In genomic region chr8:92029954-92030353, GRCm38 (mm10) we compare ENCODE assay signal across 24 mouse cellular contexts.
A peak's percentile ranks its signal among the peaks of the same experiment; 100 is the strongest.
DNase-seq lines count a peak whose midpoint lies in the region; ATAC-seq and TF ChIP-seq lines count a peak whose summit lies in the region.
"Had no signal": no experiment of that assay in that cellular context is flagged by ENCODE, and none has a peak within 500 bp of the region (broad histone marks: within the 10 kb centered on the region; RNA-seq: fewer than 3 reads in every experiment).

No protein-coding gene starts in this region.

- 0 out of 2 replicates have a peak overlapping the region, but pooled peaks have one; percentile 30 for H3K9ac ChIP-seq in forebrain, embryonic 13.5 days
- H3K9ac ChIP-seq in forebrain, embryonic 16.5 days (replicated peaks; ENCODE audit: low read depth, low read length), result no peak overlapping the region
- H3K9ac ChIP-seq in neural tube, embryonic 14.5 days (replicated peaks; ENCODE audit: low read depth, low read length), result no peak overlapping the region
- no peak overlapping the region for H3K9ac ChIP-seq in hindbrain, embryonic 16.5 days (ENCODE audit: low read depth, low read length)
- no peak overlapping the region for H3K9ac ChIP-seq in midbrain, postnatal 0 days (replicated peaks; ENCODE audit: low read length, poor library complexity, severe bottlenecking)
- H3K9ac ChIP-seq: embryonic facial prominence, embryonic 15.5 days; heart, embryonic 15.5 days; limb, embryonic 13.5 days; liver, embryonic 12.5 days; lung, embryonic 15.5 days had no signal

- no peaks in the 10 kb centered on the region for H3K36me3 ChIP-seq in forebrain, embryonic 13.5 days (ENCODE audit: poor library complexity, severe bottlenecking)
- no peaks in the 10 kb centered on the region for H3K36me3 ChIP-seq in forebrain, embryonic 16.5 days (ENCODE audit: control insufficient read depth, insufficient read depth)
- no peaks in the 10 kb centered on the region for H3K36me3 ChIP-seq in neural tube, embryonic 14.5 days (ENCODE audit: control insufficient read depth, insufficient read depth, low read length)
- no peaks in the 10 kb centered on the region for H3K36me3 ChIP-seq in hindbrain, embryonic 16.5 days (ENCODE audit: control insufficient read depth, insufficient read depth, low read length)
- no peaks in the 10 kb centered on the region for H3K36me3 ChIP-seq in midbrain, postnatal 0 days (ENCODE audit: insufficient read depth, low read length)
- H3K36me3 ChIP-seq: embryonic facial prominence, embryonic 15.5 days; heart, embryonic 15.5 days; limb, embryonic 13.5 days; liver, embryonic 12.5 days; lung, embryonic 15.5 days had no signal

- H3K4me2 ChIP-seq in forebrain, embryonic 13.5 days, result no peak overlapping the region
- H3K4me2 ChIP-seq in forebrain, embryonic 16.5 days (ENCODE audit: low read length), result no peak overlapping the region
- H3K4me2 ChIP-seq in neural tube, embryonic 14.5 days (ENCODE audit: low read depth, low read length), result no peak overlapping the region
- 0 out of 2 replicates have a peak overlapping the region, but pooled peaks have one; percentile 6 for H3K4me2 ChIP-seq in hindbrain, embryonic 16.5 days (ENCODE audit: low read length)
- H3K4me2 ChIP-seq in midbrain, postnatal 0 days (ENCODE audit: low read depth, low read length, poor library complexity, severe bottlenecking), result no peak overlapping the region
- H3K4me2 ChIP-seq: embryonic facial prominence, embryonic 15.5 days; heart, embryonic 15.5 days; limb, embryonic 13.5 days; liver, embryonic 12.5 days; lung, embryonic 15.5 days had no signal

- DNase-seq in neural tube, embryonic 10.5 days (ENCODE audit: extremely low spot score, low spot score), result no peak
- peak; percentile 31 for DNase-seq in midbrain, postnatal 0 days (ENCODE audit: low spot score)
- DNase-seq in left cerebral cortex, adult 8-10 months (ENCODE audit: low spot score in 2 of 2), result no peak
- DNase-seq in frontal cortex, postnatal 10 days (ENCODE audit: low spot score in 2 of 2), result no peak
- DNase-seq: adrenal gland, postnatal 36 days; cerebellum, adult 18-20 months; cerebellum, postnatal 25 days; heart, postnatal 36 days; kidney, adult 8-10 months; kidney, postnatal 10 days; lung, postnatal 36 days; thymus, adult 2 months; thymus, postnatal 4 days had no signal

- no peaks in the 10 kb centered on the region for H3K9me3 ChIP-seq in forebrain, embryonic 13.5 days (replicated peaks)
- H3K9me3 ChIP-seq in forebrain, embryonic 16.5 days (ENCODE audit: control insufficient read depth, low read length), result no peaks in the 10 kb centered on the region
- no peaks in the 10 kb centered on the region for H3K9me3 ChIP-seq in neural tube, embryonic 14.5 days (ENCODE audit: control insufficient read depth, low read length)
- H3K9me3 ChIP-seq in hindbrain, embryonic 16.5 days (ENCODE audit: control insufficient read depth, low read length), result no peaks in the 10 kb centered on the region
- H3K9me3 ChIP-seq in midbrain, postnatal 0 days (ENCODE audit: low read length), result no peaks in the 10 kb centered on the region
- H3K9me3 ChIP-seq: embryonic facial prominence, embryonic 15.5 days; heart, embryonic 15.5 days; limb, embryonic 13.5 days; liver, embryonic 12.5 days; lung, embryonic 15.5 days had no signal

- 26% methylated on average over 9 of the region's 9 CpGs for WGBS in forebrain, embryonic 13.5 days
- WGBS in forebrain, embryonic 16.5 days, result 17% methylated on average over 9 of the region's 9 CpGs
- 26% methylated on average over 9 of the region's 9 CpGs for WGBS in neural tube, embryonic 14.5 days
- WGBS in hindbrain, embryonic 16.5 days, result 24% methylated on average over 9 of the region's 9 CpGs
- 24% methylated on average over 9 of the region's 9 CpGs for WGBS in midbrain, postnatal 0 days

- H3K27ac ChIP-seq in forebrain, embryonic 13.5 days, result peak overlapping the region; percentile 14; the same call in 1 of the 2 replicates
- no peak overlapping the region for H3K27ac ChIP-seq in forebrain, embryonic 16.5 days (ENCODE audit: low read length)
- H3K27ac ChIP-seq in neural tube, embryonic 14.5 days (ENCODE audit: low read depth, low read length), result peak overlapping the region; percentile 10; the same call in 1 of the 2 replicates
- no peak overlapping the region for H3K27ac ChIP-seq in hindbrain, embryonic 16.5 days (ENCODE audit: low read depth, low read length)
- H3K27ac ChIP-seq in midbrain, postnatal 0 days (ENCODE audit: low read depth, low read length), result no peak overlapping the region
- H3K27ac ChIP-seq: embryonic facial prominence, embryonic 15.5 days; heart, embryonic 15.5 days; limb, embryonic 13.5 days; liver, embryonic 12.5 days; lung, embryonic 15.5 days; stomach, postnatal 0 days had no signal

- H3K4me3 ChIP-seq in forebrain, embryonic 13.5 days, result no peak overlapping the region
- H3K4me3 ChIP-seq in forebrain, embryonic 16.5 days (replicated peaks; ENCODE audit: low read length), result no peak overlapping the region
- H3K4me3 ChIP-seq in neural tube, embryonic 14.5 days (ENCODE audit: low read depth, low read length), result no peak overlapping the region
- H3K4me3 ChIP-seq in hindbrain, embryonic 16.5 days (ENCODE audit: low read length), result no peak overlapping the region
- no peak overlapping the region for H3K4me3 ChIP-seq in midbrain, postnatal 0 days (ENCODE audit: low read depth, low read length)
- H3K4me3 ChIP-seq: embryonic facial prominence, embryonic 15.5 days; heart, embryonic 15.5 days; limb, embryonic 13.5 days; liver, embryonic 12.5 days; lung, embryonic 15.5 days; megakaryocyte, embryonic 14.5 days had no signal

- peaks cover 8% of the 10 kb centered on the region for H3K4me1 ChIP-seq in forebrain, embryonic 13.5 days
- H3K4me1 ChIP-seq in forebrain, embryonic 16.5 days (replicated peaks; ENCODE audit: control insufficient read depth, insufficient read depth, low read length), result peaks cover 7% of the 10 kb centered on the region
- H3K4me1 ChIP-seq in neural tube, embryonic 14.5 days (ENCODE audit: control insufficient read depth, insufficient read depth, low read length), result peaks cover 14% of the 10 kb centered on the region
- H3K4me1 ChIP-seq in hindbrain, embryonic 16.5 days (ENCODE audit: control insufficient read depth, insufficient read depth, low read depth, low read length), result peaks cover 5% of the 10 kb centered on the region
- H3K4me1 ChIP-seq in midbrain, postnatal 0 days (ENCODE audit: insufficient read depth, low read length), result no peaks in the 10 kb centered on the region
- H3K4me1 ChIP-seq: heart, embryonic 15.5 days; limb, embryonic 13.5 days; lung, embryonic 15.5 days; megakaryocyte, embryonic 14.5 days had no signal

- ATAC-seq in forebrain, embryonic 13.5 days, result no peak
- no peak for ATAC-seq in forebrain, embryonic 16.5 days
- no peak for ATAC-seq in neural tube, embryonic 14.5 days (ENCODE audit: low read depth)
- peak; percentile 60 for ATAC-seq in hindbrain, embryonic 16.5 days
- ATAC-seq in midbrain, postnatal 0 days (ENCODE audit: low FRiP score), result no peak
- ATAC-seq: liver, embryonic 12.5 days had no signal

- peaks cover 67% of the 10 kb centered on the region for H3K27me3 ChIP-seq in forebrain, embryonic 13.5 days
- peaks cover 30% of the 10 kb centered on the region for H3K27me3 ChIP-seq in forebrain, embryonic 16.5 days (replicated peaks; ENCODE audit: control insufficient read depth, insufficient read depth, low read length)
- H3K27me3 ChIP-seq in neural tube, embryonic 14.5 days (ENCODE audit: control insufficient read depth, insufficient read depth, low read length), result no peaks in the 10 kb centered on the region
- H3K27me3 ChIP-seq in hindbrain, embryonic 16.5 days (replicated peaks; ENCODE audit: control insufficient read depth, insufficient read depth, low read length), result no peaks in the 10 kb centered on the region
- no peaks in the 10 kb centered on the region for H3K27me3 ChIP-seq in midbrain, postnatal 0 days (ENCODE audit: insufficient read depth, low read length)
- H3K27me3 ChIP-seq: megakaryocyte, embryonic 14.5 days had no signal

- no peak for TF ChIP-seq CTCF in midbrain, postnatal 0 days (IDR thresholded peaks at IDR 0.05)

Comparison
In these comparisons a context has a peak if more than half of its experiments do, and no peak if none do; other contexts are left out.
1. H3K27ac ChIP-seq: peak in forebrain, embryonic 13.5 days (single experiment) and neural tube, embryonic 14.5 days (single experiment); none in forebrain, embryonic 16.5 days (single experiment), hindbrain, embryonic 16.5 days (single experiment) and midbrain, postnatal 0 days (single experiment).